Mouse (Mus musculus): ENCODE measurements at regions not wholly inside any gene's neighbourhood (a gene's known extent, or its start where the extent isn't known, plus 50 kb on each side); places are given as distances from the start of the nearest gene placed in this dataset.
"Not testable (repeated sequence)": the region's sequence is repeated elsewhere in the genome, so short reads cannot be mapped to it uniquely, and the experiment has no call there.

DNA sequence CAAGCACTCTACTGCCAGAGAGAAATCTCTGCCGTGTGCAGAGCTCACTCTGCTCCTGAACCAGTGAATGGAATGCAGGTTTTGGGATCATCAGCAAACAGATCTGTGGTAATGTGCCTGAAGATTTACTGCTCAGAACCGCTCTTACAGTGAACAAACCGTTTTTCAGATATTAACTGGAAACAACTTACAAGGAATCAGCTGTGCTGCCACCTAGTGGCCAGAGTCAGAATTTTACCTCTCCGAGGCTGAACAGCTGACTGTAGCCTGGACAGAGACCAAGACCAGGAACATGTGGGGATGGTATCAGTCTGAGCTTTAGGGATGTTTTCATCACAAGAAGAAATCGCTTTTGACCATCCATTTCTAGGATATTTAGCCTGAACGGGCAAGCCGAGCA, 65.3 kb downstream of the Gm15023 start:
- peak; percentile 16 for DNase-seq (ENCODE audit: low spot score)

DNA sequence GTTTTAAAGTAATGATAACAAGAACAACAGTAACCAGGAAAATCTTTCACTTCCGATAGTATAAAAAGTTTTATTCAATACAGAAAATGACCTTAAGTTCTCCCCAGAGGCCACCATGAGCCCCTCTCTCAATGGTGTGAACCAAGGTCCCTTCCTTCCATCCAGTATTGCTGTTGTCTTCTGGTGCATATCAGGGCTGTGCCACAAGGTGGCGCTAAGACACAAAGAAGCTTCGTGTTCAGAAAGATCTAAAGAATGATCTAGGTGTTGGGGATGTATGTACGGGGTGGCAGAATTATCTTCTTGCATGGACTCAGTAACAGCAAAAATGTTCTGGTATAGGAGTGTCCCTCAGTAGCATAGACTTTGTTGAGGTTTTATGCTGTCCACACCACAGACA, 66.6 kb downstream of the Gm15023 start:
- not testable (repeated sequence) for DNase-seq (ENCODE audit: low spot score)

DNA sequence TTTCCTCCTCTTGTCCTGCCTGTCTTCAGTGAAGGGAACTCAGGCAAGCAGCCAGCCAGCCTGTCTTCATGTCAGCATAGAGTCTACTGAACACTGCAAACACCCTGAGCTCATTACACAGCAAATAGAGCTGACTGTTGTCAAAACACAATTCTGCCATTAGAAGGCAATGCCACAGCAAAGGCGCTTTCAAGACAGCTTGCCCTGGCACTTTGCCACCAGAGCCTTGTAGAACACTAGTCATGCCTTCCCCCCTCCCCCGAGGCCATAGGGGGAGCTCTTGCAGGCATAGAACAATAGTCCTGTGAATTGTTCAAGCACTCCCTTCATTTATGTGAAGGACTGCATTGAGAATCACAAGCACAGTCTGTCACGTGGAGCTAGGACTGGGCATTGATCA, 75.8 kb downstream of the Gm15023 start:
- DNase-seq (ENCODE audit: low spot score), result peak; percentile 15

DNA sequence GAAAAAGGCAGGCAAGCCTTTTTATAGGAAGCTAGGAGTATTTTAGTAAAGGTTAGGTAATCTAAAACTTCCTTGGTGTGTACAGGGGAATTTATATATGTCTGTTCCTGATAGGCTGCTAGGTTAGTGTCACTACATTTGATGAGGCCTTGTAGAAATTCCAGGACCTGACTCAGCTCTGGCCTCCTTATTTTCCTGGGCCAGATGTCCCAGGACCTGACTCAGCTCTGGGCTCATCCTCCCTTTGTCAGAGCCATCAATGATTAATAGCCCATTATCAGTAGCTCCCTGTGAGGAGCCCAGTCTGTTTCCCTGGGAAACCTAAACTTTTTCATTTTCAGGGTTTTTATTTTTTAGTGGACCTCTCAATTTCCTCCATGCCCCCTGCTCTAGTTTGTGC, 79.3 kb downstream of the Gm15023 start:
- no peak for DNase-seq (ENCODE audit: low spot score)

DNA sequence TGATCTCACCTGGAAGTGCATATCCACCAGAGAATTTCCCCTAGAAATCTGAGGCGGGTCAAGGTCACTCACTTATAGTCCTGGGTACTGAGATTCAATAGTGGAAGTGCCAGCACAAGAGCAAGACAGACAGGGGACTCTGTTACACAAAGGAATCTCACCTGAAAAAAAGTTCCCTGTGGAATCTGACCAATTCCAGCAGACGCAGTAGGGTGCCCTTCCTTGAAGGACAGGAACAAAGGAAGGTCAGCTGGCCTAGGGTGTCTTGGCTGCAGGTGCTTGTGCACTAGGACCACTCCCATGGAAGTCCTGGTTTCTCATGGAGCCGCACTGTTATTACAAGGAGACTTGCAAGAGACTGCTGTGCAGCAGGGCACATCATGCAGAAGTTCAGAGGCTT, 81.2 kb downstream of the Gm15023 start:
- no peak for DNase-seq (ENCODE audit: low spot score)

DNA sequence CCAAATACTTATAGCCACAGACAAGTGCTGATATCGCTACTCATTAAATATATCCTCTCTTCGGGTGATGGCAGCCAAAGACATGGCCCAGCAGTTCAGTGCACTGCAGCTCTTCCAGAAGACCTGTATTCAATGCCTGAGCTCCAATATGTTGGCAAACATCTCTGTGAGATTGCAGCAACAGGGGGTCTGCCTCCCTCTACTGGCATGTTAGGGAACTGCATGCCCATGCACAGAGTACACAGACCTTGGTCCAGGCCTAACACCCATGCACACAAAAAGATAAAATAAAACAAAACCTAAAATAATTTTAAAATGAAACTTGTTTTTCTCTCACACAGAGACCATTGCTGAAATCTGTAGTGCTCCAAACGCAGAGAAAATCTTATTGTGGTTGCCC, 82.1 kb upstream of the Zmat1 start:
- DNase-seq (ENCODE audit: low spot score), result not testable (repeated sequence)

DNA sequence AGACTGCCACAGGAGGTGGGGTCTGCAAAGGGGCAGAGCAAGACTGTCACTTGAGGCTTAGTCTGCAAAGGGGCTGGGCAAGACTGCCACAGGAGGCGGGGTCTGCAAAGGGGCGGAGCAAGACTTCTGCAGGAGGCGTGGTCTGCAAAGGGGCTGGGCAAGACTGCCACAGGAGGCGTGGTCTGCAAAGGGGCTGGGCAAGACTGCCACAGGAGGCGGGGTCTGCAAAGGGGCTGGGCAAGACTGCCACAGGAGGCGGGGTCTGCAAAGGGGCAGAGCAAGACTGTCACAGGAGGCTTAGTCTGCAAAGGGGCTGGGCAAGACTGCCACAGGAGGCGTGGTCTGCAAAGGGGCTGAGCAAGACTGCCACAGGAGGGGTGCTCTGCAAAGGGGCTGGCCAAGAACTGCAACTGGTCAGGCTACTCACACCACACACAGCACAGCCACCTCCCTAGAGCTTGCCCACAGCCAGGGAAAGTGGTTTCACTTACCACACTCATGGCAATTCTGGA, 78.1 kb upstream of the Zmat1 start:
- DNase-seq (ENCODE audit: low spot score), result not testable (repeated sequence)

DNA sequence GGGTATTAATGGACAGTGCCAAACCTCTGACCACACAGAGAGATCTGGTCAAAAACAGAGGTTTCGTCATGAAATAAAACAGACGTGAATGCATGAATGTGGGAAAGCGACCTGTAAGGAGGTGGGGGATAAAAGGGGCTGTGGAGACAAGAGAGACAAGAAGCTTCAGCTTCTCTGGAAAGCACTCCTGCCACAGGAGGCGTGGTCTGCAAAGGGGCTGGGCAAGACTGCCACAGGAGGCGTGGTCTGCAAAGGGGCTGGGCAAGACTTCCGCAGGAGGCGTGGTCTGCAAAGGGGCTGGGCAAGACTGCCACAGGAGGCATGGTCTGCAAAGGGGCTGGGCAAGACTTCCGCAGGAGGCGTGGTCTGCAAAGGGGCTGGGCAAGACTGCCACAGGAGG, 77.6 kb upstream of the Zmat1 start:
- DNase-seq (ENCODE audit: low spot score), result not testable (repeated sequence)

DNA sequence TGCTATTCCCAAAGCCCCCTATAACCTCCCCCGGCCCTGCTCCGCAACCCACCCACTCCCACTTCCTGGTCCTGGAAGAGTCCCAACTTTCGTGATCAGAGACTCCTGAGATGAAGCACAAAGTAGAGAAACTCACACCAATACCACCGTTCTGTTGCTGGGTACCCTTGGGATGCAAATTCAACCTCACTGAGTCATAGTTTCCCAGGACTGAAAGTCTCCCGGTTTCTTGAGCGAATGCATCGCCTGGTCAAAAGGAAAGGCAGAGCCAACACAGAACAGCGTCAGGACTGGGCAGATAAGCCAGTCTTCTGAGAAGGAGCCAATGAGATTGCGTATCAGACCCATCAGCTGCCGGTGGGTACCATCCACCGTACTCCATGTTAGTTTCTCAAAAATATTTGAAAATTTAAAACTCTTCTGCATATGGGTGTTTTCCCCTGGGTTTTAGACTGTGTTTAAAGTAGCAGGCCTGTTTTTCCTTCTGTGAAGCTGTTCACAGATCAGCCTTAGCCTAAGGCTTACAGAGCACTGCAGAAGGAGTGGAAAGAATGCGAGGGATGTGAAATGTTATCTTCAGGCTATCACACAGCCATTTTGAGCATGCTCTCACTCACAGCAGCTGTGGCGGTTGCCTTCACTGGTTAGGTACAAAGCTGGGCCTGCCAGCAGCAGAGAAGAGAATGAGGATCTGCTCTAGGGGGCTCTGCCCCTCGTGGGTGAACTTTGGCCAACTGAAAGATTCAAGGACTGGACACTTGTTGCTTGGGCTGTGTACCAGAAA, 77.0 kb upstream of the Zmat1 start:
- not testable (repeated sequence) for DNase-seq (ENCODE audit: low spot score)

DNA sequence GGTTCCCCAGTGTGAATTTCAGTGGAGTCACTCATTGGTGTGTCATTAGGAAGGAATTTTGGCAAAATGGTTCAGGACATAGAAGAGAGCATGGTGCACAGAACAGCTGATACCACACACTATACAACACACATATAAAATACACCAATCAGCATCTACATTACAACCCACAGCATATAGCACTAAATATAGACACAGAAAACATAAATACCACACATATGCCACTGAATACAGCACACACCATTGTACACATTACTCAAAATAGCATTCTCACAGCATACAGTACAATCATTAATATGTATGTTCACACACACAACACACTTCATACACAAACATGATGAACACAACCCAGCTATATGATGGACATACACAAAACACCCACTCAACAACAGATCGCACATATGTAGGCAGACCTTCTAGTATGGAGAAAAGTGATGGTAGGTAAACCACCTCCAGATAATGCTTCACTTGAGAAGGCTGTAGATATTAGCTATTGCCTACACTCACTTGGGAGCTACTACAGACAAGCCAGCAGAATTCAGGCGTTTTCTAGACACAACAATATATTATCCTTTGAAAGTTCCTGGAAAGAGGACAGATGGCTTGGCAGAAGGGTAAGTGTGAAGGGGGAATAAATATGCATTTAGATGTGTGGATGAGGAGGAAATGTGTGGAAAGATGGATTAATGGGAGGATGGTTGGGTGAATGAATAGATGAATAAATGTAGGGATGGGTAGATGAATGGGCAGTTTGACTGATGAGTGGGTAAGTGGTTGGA, 71.6 kb upstream of the Zmat1 start:
- no peak for DNase-seq (ENCODE audit: low spot score)

DNA sequence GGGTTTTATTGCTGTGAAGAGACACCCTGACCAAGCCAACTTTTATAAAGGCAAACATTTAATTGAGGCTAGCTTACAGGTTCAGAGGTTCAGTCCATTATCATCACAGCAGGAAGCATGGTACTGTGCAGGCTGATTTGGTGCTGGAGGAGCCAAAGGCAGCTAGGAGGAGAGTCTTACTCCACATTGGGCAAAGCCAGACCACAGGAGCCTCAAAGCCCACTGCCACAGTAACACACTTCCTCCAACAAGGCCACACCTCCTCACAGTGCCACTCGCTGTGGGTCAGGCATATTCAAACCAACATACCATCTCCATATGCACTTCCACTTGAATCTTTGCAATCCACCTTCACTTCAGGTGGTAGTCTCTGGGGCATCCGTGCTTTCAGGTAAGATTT, 70.4 kb upstream of the Zmat1 start:
- no peak for DNase-seq (ENCODE audit: low spot score)

DNA sequence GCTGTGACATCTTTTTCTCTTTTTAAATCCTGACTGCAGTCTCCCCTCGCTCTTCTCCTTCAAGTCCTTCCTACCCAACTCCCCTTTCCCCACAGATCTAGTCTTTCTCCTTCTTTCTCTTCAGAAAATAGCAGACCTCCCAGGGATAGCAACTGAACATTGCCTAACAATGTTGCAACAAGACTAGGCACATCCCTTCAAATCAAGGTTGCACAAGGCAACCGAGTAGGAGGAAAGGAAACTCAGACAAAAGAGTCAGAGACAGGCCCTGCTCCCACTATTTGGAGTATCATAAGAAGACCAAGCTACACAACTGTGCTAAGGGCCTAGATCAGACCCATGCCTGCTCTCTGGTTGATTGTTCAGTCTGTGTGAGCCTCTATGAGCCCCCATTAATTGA, 66.9 kb upstream of the Zmat1 start:
- DNase-seq (ENCODE audit: low spot score), result no peak

DNA sequence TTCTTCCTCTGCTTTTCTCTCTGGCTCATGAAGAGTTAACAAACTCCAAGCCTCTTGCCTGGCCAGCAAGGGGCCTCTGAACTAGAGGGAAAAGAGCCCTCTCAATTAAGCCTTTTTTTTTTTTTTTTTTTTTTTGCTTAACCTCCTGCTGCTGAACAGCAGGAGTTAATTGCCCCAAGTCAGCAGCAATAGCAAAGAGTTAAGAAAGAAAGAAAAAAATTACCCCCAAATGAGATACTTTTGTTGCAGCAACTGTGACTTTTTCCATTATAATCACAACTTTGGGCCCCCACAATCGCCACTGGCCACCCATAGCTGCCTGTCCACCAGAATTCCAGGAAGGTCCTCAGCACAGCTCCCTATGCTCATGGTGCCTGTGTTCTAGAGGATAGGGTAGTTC, 60.4 kb upstream of the Zmat1 start:
- no peak for DNase-seq (ENCODE audit: low spot score)

DNA sequence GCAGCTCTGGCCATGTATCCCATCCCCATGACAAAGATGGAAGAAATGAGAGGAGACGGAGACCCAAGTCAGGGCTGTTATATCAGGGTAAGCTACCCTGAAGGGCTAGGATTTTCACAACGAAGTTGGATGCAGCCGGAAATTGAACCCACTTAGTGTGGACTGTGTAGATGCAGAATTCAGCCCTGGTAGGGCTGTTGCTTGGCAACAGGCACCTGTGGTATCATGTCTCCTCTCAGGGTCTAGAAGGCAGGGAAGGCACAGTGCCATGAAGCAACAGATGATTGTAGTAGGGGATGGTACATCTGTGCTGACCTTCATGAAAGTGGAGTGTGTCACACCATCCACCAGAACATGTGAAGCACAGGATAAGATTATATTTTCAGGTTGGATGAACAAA, 51.2 kb upstream of the Zmat1 start:
- no peak for DNase-seq (ENCODE audit: low spot score)

DNA sequence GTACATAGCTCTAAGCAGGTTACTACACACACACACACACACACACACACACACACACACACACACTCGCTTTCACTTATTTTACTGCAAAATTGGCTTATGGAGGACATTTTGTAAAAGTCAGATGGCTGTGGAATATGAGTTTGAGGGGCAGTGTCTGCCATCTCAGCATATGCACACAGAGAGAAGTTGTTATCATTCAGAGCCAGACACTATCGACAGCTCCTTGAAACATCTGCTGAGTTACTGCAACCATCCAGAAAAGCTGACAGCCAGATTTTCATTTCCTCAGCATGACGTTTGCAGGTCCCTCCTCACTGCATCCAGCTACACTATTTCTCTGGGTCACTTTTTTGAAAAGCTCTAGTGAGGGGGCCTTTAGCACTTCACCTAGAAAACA, 49.9 kb upstream of the Zmat1 start:
- DNase-seq (ENCODE audit: low spot score), result no peak
